Mouse (Mus musculus) lung, adult 2 months (tissue): ENCODE results near the gene Ccdc163. TPM values are rescaled to one million over a fixed set of nuclear protein-coding genes. Genes with fewer than 3 reads are reported as not detected.

ENCODE experiments used
- DNase-seq: peaks from one replicate; pipeline ENCODE4 v3.0.0; 2022
- H3K4me1 ChIP-seq: fragments of 200-500 bp; 2 replicates; pipeline ENCODE4 v1.6.1; 2011; ENCODE audit warnings: low read length; ENCODE audit not compliant: control insufficient read depth, insufficient read depth
- H3K4me3 ChIP-seq: fragments of 200-500 bp; replicated peaks from 2 replicates; pipeline ENCODE3; 2011; ENCODE audit warnings: low read depth, mild to moderate bottlenecking, control low read depth, low read length; ENCODE audit errors: extremely low read depth
- CTCF ChIP-seq: fragments of 200-500 bp; IDR thresholded peaks from 2 replicates; pipeline ENCODE4 v1.5.1; 2011; ENCODE audit warnings: mild to moderate bottlenecking, low read length, control low read depth; ENCODE audit not compliant: insufficient read depth
- POLR2A ChIP-seq: fragments of 200-500 bp; IDR thresholded peaks from 2 replicates; pipeline ENCODE4 v1.6.1; 2011; ENCODE audit warnings: low read depth, mild to moderate bottlenecking, control low read depth, low read length, borderline replicate concordance; ENCODE audit errors: extremely low read depth
- WGBS: fragments of 180-500 bp; shearing (Covaris S2); methylation state at CpG from one replicate; pipeline ENCODE4 v1.1.7; 2018; 5-methylcytosine and 5-hydroxymethylcytosine counted together
- polyA plus RNA-seq: library from polyadenylated mRNA; depleted of rRNA; stranded (reverse); fragments of >200 nt; gene quantifications from 2 replicates; pipeline ENCODE4 v1.2.3, GENCODE M21; 2012

Gene Ccdc163
- polyA plus RNA-seq, 1 experiment: 27.4 TPM

- 85% methylated on average over 5 of the region's 5 CpGs for WGBS
- Histone ChIP-seq H3K4me3 (no peak overlapping the region), H3K4me1 (no peaks in the 10 kb centered on the region)
- no peak for TF ChIP-seq CTCF
- TF ChIP-seq POLR2A: no peak
- DNase-seq: no peak
Observed at GRCm38 (mm10) chr4:116764001-116764400, 55.7 kb downstream of the Ccdc163 start.

GRCm38 (mm10) chr4:116768510-116768909 lies 60.2 kb downstream of the Ccdc163 start:
- Histone ChIP-seq H3K4me1 (no peaks in the 10 kb centered on the region), H3K4me3 (no peak overlapping the region)
- WGBS: 73% methylated on average over 5 of the region's 5 CpGs
- DNase-seq: no peak
- TF ChIP-seq CTCF (no peak), POLR2A (no peak)

- DNase-seq: no peak
Observed at GRCm38 (mm10) chr4:116769060-116769459, 60.8 kb downstream of the Ccdc163 start.

DNA sequence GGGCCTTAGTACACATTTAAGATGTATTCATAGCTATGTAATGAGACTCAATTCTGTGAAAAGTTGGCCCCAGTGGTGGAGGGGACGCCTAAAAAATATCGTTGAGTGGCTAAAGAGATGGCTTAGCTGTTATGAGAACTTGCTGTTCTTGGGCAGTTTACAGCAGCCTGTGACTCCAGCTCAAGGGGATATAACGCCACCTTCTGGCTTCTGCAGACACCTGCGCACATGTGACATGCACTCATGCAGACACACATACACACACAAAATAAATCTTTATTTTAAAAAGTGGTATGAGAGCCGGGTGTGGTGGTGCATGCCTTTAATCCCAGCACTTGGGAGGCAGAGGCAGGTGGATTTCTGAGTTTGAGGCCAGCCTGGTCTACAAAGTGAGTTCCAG lies 68.1 kb downstream of the Ccdc163 start:
- no peak for DNase-seq
- no peak for TF ChIP-seq CTCF
- TF ChIP-seq POLR2A: no peak
- 89% methylated on average over 5 of the region's 5 CpGs for WGBS

More at GRCm38 (mm10) chr4:116769060-116769459, 60.8 kb downstream of the Ccdc163 start:
- no peaks in the 10 kb centered on the region for H3K4me1 ChIP-seq
- no peak overlapping the region for H3K4me3 ChIP-seq
- TF ChIP-seq POLR2A (no peak), CTCF (no peak)

DNA sequence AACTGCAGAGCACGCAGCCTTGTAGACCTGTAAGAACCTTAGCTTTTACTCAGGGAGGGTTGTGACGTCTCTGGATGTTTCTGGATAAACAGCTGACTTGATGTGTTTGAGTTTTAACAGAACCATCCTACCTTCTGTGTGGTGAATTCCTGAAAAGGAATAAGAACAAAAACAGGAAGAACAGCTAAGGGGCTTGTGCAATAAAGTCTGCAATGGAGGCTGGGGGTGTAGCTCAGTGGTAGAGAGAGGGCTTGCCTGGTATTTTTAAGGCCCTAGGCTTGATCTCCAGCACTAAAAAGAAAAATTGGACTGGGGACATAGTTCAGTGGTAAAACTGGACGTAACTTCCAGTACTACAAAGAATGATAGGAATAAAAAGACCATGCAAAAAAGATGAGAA lies 68.8 kb downstream of the Ccdc163 start:
- 79% methylated on average over 3 of the region's 3 CpGs for WGBS
- TF ChIP-seq CTCF: no peak
- no peak for TF ChIP-seq POLR2A
- DNase-seq: no peak
- H3K4me3 ChIP-seq: no peak overlapping the region
- H3K4me1 ChIP-seq: no peaks in the 10 kb centered on the region

More for the DNA sequence above, 68.1 kb downstream of the Ccdc163 start:
- Histone ChIP-seq H3K4me1 (no peaks in the 10 kb centered on the region), H3K4me3 (no peak overlapping the region)

GRCm38 (mm10) chr4:116780541-116780940 lies 72.2 kb downstream of the Ccdc163 start:
- TF ChIP-seq CTCF (no peak), POLR2A (no peak)
- no peak for DNase-seq
- H3K4me3 ChIP-seq: no peak overlapping the region
- WGBS: 77% methylated on average over 2 of the region's 2 CpGs
- H3K4me1 ChIP-seq: no peaks in the 10 kb centered on the region

DNA sequence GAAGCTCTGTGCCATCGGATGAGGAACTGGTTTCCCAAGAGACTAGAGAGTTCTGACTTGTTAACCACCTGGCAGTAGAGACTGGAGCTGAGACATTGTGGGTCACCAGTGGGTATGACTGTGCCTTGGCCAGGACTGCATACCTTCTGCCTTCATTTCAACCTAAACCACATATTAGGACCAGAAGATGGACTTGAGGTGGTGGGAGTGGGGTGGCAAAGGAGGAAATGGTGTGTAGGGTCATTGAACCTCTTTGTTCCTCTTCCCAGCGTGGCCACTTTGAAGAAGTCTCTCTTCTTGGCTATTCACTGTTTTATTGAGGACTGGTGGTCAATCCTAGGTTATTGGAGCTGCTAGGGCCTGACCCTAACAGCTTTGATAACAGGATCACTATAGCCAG lies 73.1 kb downstream of the Ccdc163 start:
- Histone ChIP-seq H3K4me1 (no peaks in the 10 kb centered on the region), H3K4me3 (no peak overlapping the region)
- TF ChIP-seq CTCF: no peak
- no peak for TF ChIP-seq POLR2A
- WGBS: 60% methylated on average over 2 of the region's 2 CpGs
- DNase-seq: no peak

DNA sequence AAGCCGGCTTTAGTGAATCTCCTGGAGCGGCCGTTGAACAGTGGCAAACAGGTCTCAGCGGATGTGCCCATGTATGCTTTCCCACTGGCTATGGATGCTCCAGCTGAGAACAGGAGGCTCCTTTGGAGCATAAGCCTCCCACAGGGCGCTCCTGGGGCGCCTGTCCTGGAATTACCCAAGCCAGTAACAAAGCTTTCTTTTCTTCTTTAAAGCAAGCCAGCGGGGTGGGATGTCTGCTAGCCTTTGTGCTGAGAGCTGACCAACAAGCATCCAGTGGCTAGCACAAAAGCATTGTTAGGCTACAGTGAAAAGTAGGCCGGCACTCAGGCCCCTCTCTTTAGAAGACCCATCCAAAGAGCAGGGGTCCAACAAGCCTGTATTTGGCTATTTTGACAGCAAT lies 73.9 kb downstream of the Ccdc163 start:
- DNase-seq: no peak
- no peak overlapping the region for H3K4me3 ChIP-seq
- no peak for TF ChIP-seq POLR2A
- no peak for TF ChIP-seq CTCF
- no peaks in the 10 kb centered on the region for H3K4me1 ChIP-seq
- 52% methylated on average over 8 of the region's 8 CpGs for WGBS

GRCm38 (mm10) chr4:116786587-116786986 lies 78.3 kb downstream of the Ccdc163 start:
- 100% methylated on average over 1 of the region's 1 CpGs for WGBS
- TF ChIP-seq POLR2A (no peak), CTCF (0 out of 2 replicates have a peak, but pooled peaks have one; percentile 8)
- Histone ChIP-seq H3K4me1 (no peaks in the 10 kb centered on the region), H3K4me3 (no peak overlapping the region)
- no peak for DNase-seq

GRCm38 (mm10) chr4:116787985-116788760 lies 79.9 kb downstream of the Ccdc163 start:
- no peak for DNase-seq
- no peak overlapping the region for H3K4me3 ChIP-seq
- WGBS: 31% methylated on average over 7 of the region's 7 CpGs
- TF ChIP-seq CTCF: no peak
- TF ChIP-seq POLR2A: no peak
- no peaks in the 10 kb centered on the region for H3K4me1 ChIP-seq
